In genomic region chr7:100309679-100310078, GRCm38 (mm10) we compare ENCODE assay signal across 12 mouse cellular contexts. TPM values are rescaled to one million over a fixed set of nuclear protein-coding genes. Genes with fewer than 3 reads are reported as not detected.
DNase-seq lines count a peak whose midpoint lies in the region; ATAC-seq and TF ChIP-seq lines count a peak whose summit lies in the region.
"Had no signal": no experiment of that assay in that cellular context is flagged by ENCODE, and none has a peak within 500 bp of the region (broad histone marks: within the 10 kb centered on the region; RNA-seq: fewer than 3 reads in every experiment).

No protein-coding gene starts in this region.

- no peak for DNase-seq in left cerebral cortex, adult 2 months (ENCODE audit: extremely low spot score in 1 of 2, low spot score in 2 of 2)
- DNase-seq in left cerebral cortex, postnatal 10 days (ENCODE audit: extremely low spot score in 1 of 2, low spot score in 2 of 2) = no peak
- DNase-seq in urinary bladder, postnatal 36 days (ENCODE audit: low spot score in 2 of 2) = no peak
- DNase-seq in layer of hippocampus, postnatal 10 days (ENCODE audit: low spot score in 2 of 2) = no peak
- DNase-seq in lung, postnatal 36 days = no peak
- DNase-seq: adrenal gland, postnatal 36 days; cerebellum, adult 18-20 months had no signal

- H3K4me2 ChIP-seq in hindbrain, embryonic 12.5 days (replicated peaks) = 0 out of 2 replicates have a peak overlapping the region, but pooled peaks have one; percentile 8
- no peak overlapping the region for H3K4me2 ChIP-seq in midbrain, embryonic 16.5 days (ENCODE audit: low read length)
- H3K4me2 ChIP-seq: stomach, embryonic 15.5 days had no signal

- H3K9me3 ChIP-seq in hindbrain, embryonic 12.5 days (replicated peaks) = no peaks in the 10 kb centered on the region
- no peaks in the 10 kb centered on the region for H3K9me3 ChIP-seq in midbrain, embryonic 16.5 days (replicated peaks; ENCODE audit: control insufficient read depth, low read length, poor library complexity, severe bottlenecking)
- H3K9me3 ChIP-seq: stomach, embryonic 15.5 days had no signal

- 0 out of 2 replicates have a peak, but pooled peaks cover 3% of the 10 kb centered on the region for H3K36me3 ChIP-seq in hindbrain, embryonic 12.5 days
- no peaks in the 10 kb centered on the region for H3K36me3 ChIP-seq in midbrain, embryonic 16.5 days (ENCODE audit: control insufficient read depth, insufficient read depth, low read length)
- H3K36me3 ChIP-seq: stomach, embryonic 15.5 days had no signal

- intact Hi-C loops in left cerebral cortex, adult 2 months (cut with DNase I) = no loop called here
- intact Hi-C loops in left cerebral cortex, postnatal 10 days (cut with DNase I) = no loop called here

- TF ChIP-seq POLR2A in embryonic fibroblast, embryonic 13.5 days (IDR thresholded peaks at IDR 0.05; ENCODE audit: low read depth, low read length) = no peak

- no peak for TF ChIP-seq CTCF in left cerebral cortex, adult 2 months (IDR thresholded peaks at IDR 0.05)
- no peak for TF ChIP-seq CTCF in embryonic fibroblast, embryonic 13.5 days (IDR thresholded peaks at IDR 0.05; ENCODE audit: borderline replicate concordance, insufficient read depth, low read length)

- WGBS in hindbrain, embryonic 12.5 days = 38% methylated on average over 6 of the region's 6 CpGs
- 25% methylated on average over 6 of the region's 6 CpGs for WGBS in midbrain, embryonic 16.5 days

- H3K27me3 ChIP-seq in hindbrain, embryonic 12.5 days = no peaks in the 10 kb centered on the region
- H3K27me3 ChIP-seq in midbrain, embryonic 16.5 days (ENCODE audit: control insufficient read depth, insufficient read depth, low read depth, low read length) = no peaks in the 10 kb centered on the region
- H3K27me3 ChIP-seq: stomach, embryonic 15.5 days had no signal

- H3K4me3 ChIP-seq in left cerebral cortex, adult 2 months = no peak overlapping the region
- no peak overlapping the region for H3K4me3 ChIP-seq in embryonic fibroblast, embryonic 13.5 days (ENCODE audit: insufficient read depth, low read length)
- H3K4me3 ChIP-seq in hindbrain, embryonic 12.5 days = no peak overlapping the region
- H3K4me3 ChIP-seq in midbrain, embryonic 16.5 days (ENCODE audit: low read depth, low read length) = no peak overlapping the region
- H3K4me3 ChIP-seq: stomach, embryonic 15.5 days had no signal

- ATAC-seq in hindbrain, embryonic 12.5 days (ENCODE audit: low FRiP score) = 0 out of 2 replicates have a peak, but pooled peaks have one; percentile 8
- ATAC-seq in midbrain, embryonic 16.5 days = no peak

- no peak overlapping the region for H3K9ac ChIP-seq in hindbrain, embryonic 12.5 days
- H3K9ac ChIP-seq in midbrain, embryonic 16.5 days (ENCODE audit: low read depth, low read length) = peak overlapping the region; percentile 15; the same call in 1 of the 2 replicates
- H3K9ac ChIP-seq: stomach, embryonic 15.5 days had no signal

- H3K4me1 ChIP-seq in embryonic fibroblast, embryonic 13.5 days (ENCODE audit: control insufficient read depth, insufficient read depth, low read length) = peaks cover 33% of the 10 kb centered on the region
- H3K4me1 ChIP-seq in hindbrain, embryonic 12.5 days = peaks cover 41% of the 10 kb centered on the region
- peaks cover 40% of the 10 kb centered on the region for H3K4me1 ChIP-seq in midbrain, embryonic 16.5 days (ENCODE audit: control insufficient read depth, insufficient read depth, low read length)

- H3K27ac ChIP-seq in left cerebral cortex, adult 2 months = peak overlapping the region; percentile 38
- peak overlapping the region; percentile 99 for H3K27ac ChIP-seq in embryonic fibroblast, embryonic 13.5 days (ENCODE audit: insufficient read depth, low read length)
- H3K27ac ChIP-seq in hindbrain, embryonic 12.5 days = peak overlapping the region; percentile 82
- H3K27ac ChIP-seq in midbrain, embryonic 16.5 days (ENCODE audit: low read length) = peak overlapping the region; percentile 77
- H3K27ac ChIP-seq: stomach, embryonic 15.5 days had no signal

RNA-seq across cellular contexts. Expression of gene P4ha3, which starts 24.4 kb away (rescaled TPM):
- total RNA-seq in left cerebral cortex, adult 2 months (2021) = 1 to 10 TPM; 6.5 to 8.5 TPM
- total RNA-seq in left cerebral cortex, postnatal 10 days (2021) = 1 to 10 TPM; 7.0 to 7.1 TPM
- 91.9 and 100 TPM in 2 replicates for polyA plus RNA-seq in embryonic fibroblast, embryonic 13.5 days (2011; ENCODE audit: insufficient read length, low read depth, missing spikeins)
- polyA plus RNA-seq in hindbrain, embryonic 12.5 days (2016; fragmentation: Nextera tagmentation; extraction: Ambion mirVana) = 12.6 and 13.2 TPM in 2 replicates
- polyA plus RNA-seq in midbrain, embryonic 16.5 days (2015; fragmentation: Nextera tagmentation; extraction: Ambion mirVana) = 6.3 and 6.9 TPM in 2 replicates
- 10 to 100 TPM in 1 of 2 experiments, 1 to 10 TPM in 1; 9.2 to 11.4 TPM for total RNA-seq in layer of hippocampus, postnatal 10 days (2021)
- total RNA-seq: CH12.LX had no signal

Comparison
In these comparisons a context has a peak if more than half of its experiments do, and no peak if none do; other contexts are left out.
1. H3K27ac ChIP-seq: peak in every context shown above with its lines; median percentile 99 in embryonic fibroblast, embryonic 13.5 days; 82 in hindbrain, embryonic 12.5 days; 77 in midbrain, embryonic 16.5 days; 38 in left cerebral cortex, adult 2 months.